Mouse (Mus musculus) gastrocnemius, adult 8-10 months (tissue): Measurements from ENCODE around the gene Slc5a4b. TPM values are rescaled to one million over a fixed set of nuclear protein-coding genes. Genes with fewer than 3 reads are reported as not detected.
A peak's percentile ranks its signal among the peaks of the same experiment; 100 is the strongest.

Experiments
- DNase-seq, 2 experiments: peaks; one replicate each; pipeline ENCODE4 v3.0.0; 2022; ENCODE audit warnings: low spot score in 2 of 2
- total RNA-seq, 4 experiments: library from RNA; stranded (reverse); gene quantifications; 2 replicates each; pipeline ENCODE4 v1.2.4; 2022

The Slc5a4b gene
- total RNA-seq, 4 experiments from 2014 or later: not detected

DNA sequence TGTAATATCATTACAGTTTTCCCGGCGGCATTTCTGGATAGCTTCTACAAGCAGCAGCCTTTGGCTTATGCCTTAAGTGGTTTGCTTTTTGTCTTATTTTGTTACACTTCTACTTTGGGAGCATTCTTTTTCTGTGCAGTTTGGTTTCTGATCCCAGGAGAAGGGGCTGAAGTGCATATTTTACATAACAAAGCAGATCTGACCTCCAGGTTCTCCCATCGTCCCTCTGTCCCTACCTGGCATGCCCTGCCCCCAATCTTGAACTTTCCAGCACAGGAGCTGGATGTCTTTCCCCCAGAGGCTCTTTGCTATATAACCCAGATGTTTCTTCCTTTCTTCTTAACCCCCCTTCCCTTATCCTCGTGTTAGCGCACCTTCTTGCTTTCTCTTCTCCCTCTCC lies 65.4 kb downstream of the Slc5a4b start:
- DNase-seq: no peak

DNA sequence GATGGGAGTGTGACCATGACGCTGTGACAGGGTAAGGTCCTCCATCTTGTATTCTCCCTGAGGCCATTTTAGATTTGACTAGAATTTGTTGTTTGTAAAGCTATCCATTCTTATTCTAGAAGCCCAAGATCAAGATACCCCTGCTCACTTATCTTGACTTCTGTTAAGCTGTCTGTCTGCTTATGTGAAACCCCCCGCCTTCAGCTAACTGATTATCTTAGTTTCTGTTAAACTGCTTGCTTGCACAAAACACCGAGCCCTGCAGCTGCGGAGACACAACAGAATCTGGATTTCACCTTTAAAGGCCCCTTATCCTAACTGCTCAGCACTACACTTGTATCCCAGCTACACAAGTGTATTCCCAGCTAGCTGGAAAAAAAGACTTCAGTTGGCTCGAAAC lies 73.8 kb downstream of the Slc5a4b start:
- DNase-seq: no peak

DNA sequence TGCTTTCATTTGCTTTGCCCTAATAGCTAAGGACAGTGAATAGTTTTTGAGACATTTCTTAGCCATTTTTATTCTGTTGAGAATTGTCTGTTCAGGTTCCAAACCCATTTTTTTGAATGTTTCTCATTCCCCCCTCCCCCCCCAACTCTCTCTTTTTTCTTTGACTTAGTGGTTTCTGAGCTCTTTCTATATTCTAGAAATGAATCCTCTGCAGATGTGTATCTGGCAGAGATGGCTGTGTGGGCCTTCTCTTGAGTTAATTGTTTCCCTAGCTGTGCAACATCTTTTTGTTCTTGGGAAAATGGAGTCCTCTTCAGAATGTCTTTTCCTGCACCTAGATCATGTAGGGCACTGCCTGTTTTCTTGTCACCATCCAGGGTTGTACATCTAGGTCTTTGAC lies 75.5 kb downstream of the Slc5a4b start:
- DNase-seq: no peak

- no peak for DNase-seq
These were observed 76.7 kb downstream of the Slc5a4b start for GRCm38 (mm10) chr10:76034001-76034600.

DNA sequence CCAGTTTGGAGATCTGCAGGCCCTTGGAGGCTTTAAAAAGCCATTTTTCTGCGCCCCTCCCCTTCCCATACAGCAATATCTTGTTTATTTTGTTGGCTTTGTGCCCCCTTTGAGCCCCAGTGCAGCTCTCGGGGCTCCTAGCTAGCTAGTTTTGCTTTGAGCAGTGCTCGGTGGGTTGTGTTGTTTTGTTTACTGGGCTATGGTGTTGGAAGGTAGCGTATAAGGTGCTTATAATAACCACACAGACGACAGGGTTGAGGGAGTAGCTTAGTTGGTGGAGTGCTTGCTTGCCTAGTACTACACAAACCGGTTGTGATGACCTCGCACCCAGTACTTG lies 77.7 kb downstream of the Slc5a4b start:
- DNase-seq: no peak

GRCm38 (mm10) chr10:76032402-76033118 lies 78.2 kb downstream of the Slc5a4b start, which contains the start of gene Zfp280b:
TSS of gene Zfp280b (plus strand) at chr10:76032650.
- DNase-seq: peak; percentile 87 to 91

DNA sequence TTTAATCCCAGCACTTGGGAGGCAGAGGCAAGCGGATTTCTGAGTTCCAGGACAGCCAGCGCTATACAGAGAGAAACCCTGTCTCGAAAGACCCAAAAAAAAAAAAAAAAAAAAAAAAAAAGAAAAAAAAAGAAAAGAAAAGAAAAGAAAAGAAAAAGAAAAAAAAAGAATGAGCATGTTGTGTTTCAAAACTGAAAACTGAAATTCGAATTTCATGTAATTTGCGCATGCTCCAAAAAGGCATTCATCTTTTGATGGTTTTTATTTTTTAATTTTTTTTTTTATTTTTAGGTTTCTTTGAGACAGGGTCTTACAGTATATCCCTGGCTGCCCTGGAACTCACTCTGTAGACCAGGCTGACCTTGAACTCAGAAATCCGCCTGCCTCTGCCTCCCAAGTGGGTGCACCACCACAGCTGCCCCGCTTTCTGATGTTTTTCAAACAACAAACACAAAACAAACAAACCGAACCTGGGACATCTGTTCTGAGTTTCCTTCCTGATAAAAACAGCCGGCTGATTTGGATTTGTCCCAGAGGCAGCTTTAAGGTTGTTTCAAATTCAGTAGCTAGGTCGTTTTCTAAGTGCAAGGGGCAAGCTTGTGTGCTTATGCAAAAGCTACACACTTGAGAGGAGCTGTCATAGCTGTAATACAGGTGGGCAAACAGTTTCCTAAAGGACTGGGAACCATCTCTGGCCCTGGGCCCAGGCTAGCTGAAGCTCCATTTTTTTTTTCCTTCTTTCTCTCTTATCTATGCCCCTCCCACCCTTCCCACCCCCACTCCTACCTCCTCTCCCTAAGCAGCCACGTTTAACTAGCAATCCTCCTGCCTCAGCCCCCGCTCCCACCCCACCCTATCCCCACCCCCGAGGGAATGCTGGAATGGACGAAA lies 79.0 kb downstream of the Slc5a4b start:
- DNase-seq: no peak

GRCm38 (mm10) chr10:76030496-76030895 lies 80.3 kb downstream of the Slc5a4b start:
- DNase-seq: no peak

DNA sequence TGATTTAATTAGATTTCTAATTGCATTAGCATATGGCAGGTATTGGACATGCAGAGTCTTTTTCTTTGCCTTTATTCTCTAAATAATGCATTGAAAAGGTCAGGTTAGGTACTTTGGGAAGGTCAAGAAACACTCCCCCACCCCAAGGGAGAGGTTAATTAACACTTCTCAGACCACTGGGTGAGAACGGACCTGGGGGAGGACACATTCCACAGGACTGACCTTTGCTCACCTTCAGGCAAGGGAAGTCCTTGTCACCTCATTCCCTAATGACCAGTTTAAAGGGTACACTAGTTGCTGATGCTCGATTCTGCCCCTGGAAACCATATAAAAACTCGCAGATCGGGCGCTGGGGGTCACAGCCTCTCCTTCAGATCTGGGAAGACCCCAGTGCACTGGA lies 81.5 kb downstream of the Slc5a4b start:
- DNase-seq: no peak

- DNase-seq: no peak
These were observed 82.4 kb downstream of the Slc5a4b start for GRCm38 (mm10) chr10:76028396-76028795.

GRCm38 (mm10) chr10:76028016-76028366 lies 82.8 kb downstream of the Slc5a4b start:
- DNase-seq: no peak

DNA sequence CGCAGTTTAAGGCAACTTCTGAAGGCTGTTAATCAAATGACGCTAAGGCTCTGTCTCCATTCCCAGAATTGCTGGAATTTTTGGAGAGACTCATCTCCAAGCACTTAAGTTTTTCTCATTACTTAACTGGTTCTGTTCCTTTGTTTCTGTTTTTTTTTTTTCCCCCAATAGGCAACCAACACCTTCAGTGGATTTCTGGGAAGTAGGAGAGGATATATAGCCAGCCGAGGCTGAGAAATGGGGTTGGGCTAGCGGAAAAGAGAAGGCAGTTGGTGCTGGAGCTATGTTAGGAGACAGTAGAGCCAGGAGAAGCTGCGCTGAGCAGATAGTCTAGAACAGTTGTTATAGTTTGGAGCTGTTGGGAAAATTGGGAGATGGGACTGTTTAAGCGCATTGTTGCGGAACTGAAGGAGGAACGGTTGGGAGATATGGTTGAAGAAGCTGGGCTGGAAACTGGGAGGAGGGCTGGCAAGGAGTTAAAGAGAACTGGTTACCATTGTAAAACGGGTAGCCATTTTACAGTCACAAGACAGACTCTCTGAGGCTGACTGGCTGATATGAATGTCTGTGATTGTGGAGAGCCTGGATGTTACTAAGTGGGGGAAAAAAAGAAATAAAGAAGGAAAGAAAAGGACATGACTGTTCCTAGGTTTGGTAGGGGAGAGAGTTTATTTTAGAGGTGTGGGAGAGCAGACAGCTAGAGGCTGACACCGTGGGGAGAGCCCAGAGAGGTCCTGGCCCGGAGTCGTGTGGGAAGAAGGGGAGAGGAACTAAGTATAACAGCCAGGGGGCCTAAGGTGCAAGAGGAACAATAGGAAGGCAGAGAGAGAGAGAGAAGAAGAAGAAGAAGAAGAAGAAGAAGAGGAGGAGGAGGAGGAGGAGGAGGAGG lies 83.4 kb downstream of the Slc5a4b start:
- DNase-seq: no peak

- no peak for DNase-seq
These were observed 85.1 kb downstream of the Slc5a4b start for GRCm38 (mm10) chr10:76025470-76026190.

DNA sequence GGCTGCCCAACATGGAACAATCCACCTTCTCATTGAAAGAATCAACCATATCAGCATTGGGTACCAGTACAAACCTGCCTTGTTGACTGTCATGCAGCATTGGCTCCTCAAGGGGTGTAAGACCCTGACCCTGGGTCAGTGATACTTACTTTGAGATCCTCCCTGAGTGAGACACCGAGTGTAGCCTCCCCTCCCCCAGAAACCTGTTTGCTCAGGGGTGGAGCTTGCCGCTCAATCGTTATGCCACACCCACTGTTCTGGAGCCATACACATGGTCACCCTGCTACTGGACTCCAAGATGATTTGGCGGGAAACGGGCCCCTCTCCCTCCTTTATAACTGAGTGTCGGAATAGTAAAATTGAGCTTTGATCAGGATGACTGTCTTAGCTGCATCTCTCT lies 86.8 kb downstream of the Slc5a4b start:
- DNase-seq: no peak

- DNase-seq: no peak
These were observed 89.0 kb downstream of the Slc5a4b start for GRCm38 (mm10) chr10:76021728-76022127.

GRCm38 (mm10) chr10:76016886-76017285 lies 93.9 kb downstream of the Slc5a4b start:
- DNase-seq: no peak

- no peak for DNase-seq
These were observed 97.8 kb downstream of the Slc5a4b start for GRCm38 (mm10) chr10:76012922-76013321.

DNA sequence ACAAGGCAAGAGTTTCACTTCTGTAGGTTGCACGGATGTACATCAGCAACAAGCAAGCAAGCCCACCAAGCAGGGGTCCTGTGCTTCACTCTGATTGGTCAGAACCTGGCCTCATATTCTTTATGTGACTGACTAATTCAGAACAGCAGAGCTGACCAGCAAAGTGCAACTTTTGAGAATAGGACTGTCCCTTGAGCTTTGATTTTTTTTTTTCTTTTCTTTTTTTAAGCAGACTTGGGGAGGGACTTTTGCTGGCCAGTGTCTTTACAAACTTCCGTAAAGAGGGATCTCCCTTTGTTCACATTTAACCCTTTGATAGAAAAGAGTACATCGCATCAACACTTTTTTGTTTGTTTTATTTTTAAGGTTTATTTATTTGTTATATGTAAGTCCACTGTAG lies 100.9 kb downstream of the Slc5a4b start:
- DNase-seq: no peak
